Mouse (Mus musculus) thymus, adult 2 months (tissue): Measurements from ENCODE around the gene Ccni. TPM values are rescaled to one million over a fixed set of nuclear protein-coding genes. Genes with fewer than 3 reads are reported as not detected.

Experiments used
- DNase-seq: peaks from one replicate; pipeline ENCODE4 v3.0.0; 2021
- H3K27ac ChIP-seq: fragments of 200-500 bp; 2 replicates; pipeline ENCODE4 v1.5.1; 2012; ENCODE audit warnings: low read length, control low read depth; ENCODE audit not compliant: control insufficient read depth, insufficient read depth
- H3K27me3 ChIP-seq: fragments of 200-500 bp; 2 replicates; pipeline ENCODE4 v1.6.1; 2012; ENCODE audit warnings: mild to moderate bottlenecking, low read length, moderate library complexity, mixed read lengths; ENCODE audit not compliant: control insufficient read depth, insufficient read depth
- H3K36me3 ChIP-seq: fragments of 200-500 bp; 2 replicates; pipeline ENCODE4 v1.6.1; 2012; ENCODE audit warnings: mild to moderate bottlenecking, low read length, moderate library complexity; ENCODE audit not compliant: control insufficient read depth, insufficient read depth
- H3K4me1 ChIP-seq: fragments of 200-500 bp; replicated peaks from 2 replicates; pipeline ENCODE4 v1.6.1; 2012; ENCODE audit warnings: low read length; ENCODE audit not compliant: control insufficient read depth, insufficient read depth
- H3K4me3 ChIP-seq: fragments of 200-500 bp; 2 replicates; pipeline ENCODE4 v1.5.1; 2012; ENCODE audit warnings: mild to moderate bottlenecking, low read length, control low read depth, moderate library complexity; ENCODE audit not compliant: control insufficient read depth, insufficient read depth
- CTCF ChIP-seq: fragments of 200-500 bp; IDR thresholded peaks from 2 replicates; pipeline ENCODE4 v1.5.1; 2012; ENCODE audit warnings: mild to moderate bottlenecking, control low read depth, low read length, moderate library complexity, borderline replicate concordance; ENCODE audit not compliant: control insufficient read depth, poor library complexity, insufficient read depth; ENCODE audit errors: extremely low read depth
- POLR2A ChIP-seq: fragments of 200-500 bp; IDR thresholded peaks from 2 replicates; pipeline ENCODE4 v1.6.1; 2012; ENCODE audit warnings: mild to moderate bottlenecking, low read length, control low read depth, moderate library complexity; ENCODE audit not compliant: control insufficient read depth, poor library complexity, insufficient read depth; ENCODE audit errors: extremely low read depth
- WGBS: fragments of 180-500 bp; shearing (Covaris S2); methylation state at CpG from one replicate; pipeline ENCODE4 v1.1.7; 2018; 5-methylcytosine and 5-hydroxymethylcytosine counted together
- polyA plus RNA-seq: library from polyadenylated mRNA; depleted of rRNA; stranded (reverse); fragments of >200 nt; gene quantifications from 2 replicates; pipeline ENCODE4 v1.2.3, GENCODE M21; 2012

The Ccni gene
- polyA plus RNA-seq, 1 experiment = 121 TPM

DNA sequence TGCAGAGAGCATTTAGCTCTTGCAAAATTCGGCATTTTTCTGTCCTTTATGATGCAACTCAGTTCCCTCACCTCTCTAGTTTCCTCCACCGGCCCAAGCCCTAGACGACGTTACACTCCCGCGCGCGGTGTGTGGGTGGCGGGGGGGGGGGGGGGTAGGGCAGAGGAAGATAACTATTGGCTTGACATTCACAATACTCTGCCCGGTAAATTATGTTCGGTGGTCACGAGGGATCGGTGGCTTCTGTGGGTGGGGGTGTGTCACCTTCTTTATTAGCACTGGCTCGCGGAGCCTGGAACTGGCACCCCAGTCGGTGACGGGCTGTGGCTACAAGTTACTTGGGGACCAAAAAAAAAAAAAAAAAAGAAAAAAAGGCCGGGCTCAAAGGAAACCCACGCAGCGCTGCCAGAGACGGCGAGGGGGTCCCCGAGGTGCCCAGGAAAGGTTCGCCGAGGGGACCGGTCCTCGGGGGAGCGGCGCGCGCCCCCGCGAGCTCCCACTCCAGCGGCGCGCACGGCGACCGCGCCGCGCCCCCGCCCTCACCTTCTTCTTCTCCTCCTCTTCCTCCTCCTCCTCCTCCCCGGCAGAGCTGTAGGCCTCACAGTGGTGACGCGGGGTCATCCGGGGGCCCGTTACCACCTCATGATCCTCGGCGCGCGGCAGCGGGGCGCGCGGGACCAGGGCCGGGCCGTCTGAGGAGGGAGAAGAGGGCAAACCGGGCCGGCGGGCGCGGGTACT lies 755 bp downstream of the Ccni start:
- H3K36me3 ChIP-seq = peaks cover 14% of the 10 kb centered on the region
- peak overlapping the region; percentile 96 for H3K4me3 ChIP-seq
- H3K27ac ChIP-seq = peak overlapping the region; percentile 77
- peak; percentile 79 for DNase-seq
- no peaks in the 10 kb centered on the region for H3K27me3 ChIP-seq
- TF ChIP-seq CTCF (no peak), POLR2A (no peak)
- H3K4me1 ChIP-seq = no peaks in the 10 kb centered on the region
- WGBS = under 1% methylated on average over 60 of the region's 63 CpGs

DNA sequence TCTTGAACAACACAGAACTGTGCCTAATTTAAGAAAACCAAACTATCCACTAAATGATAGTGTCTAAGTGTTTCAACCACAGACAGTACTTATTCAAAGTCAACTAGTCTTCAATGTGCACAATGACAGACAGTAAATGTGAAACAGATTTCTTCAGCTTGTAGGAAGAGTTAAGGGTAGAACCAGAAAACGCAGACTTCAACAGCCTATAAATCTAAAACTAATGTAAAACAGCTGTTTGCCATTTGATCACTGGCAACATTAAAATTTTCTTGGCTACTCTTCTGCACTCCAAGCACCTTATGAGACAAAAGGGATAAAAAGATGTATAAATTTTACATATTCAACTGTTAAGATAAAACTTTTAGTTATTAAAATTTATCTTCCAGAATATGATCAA lies 5.1 kb downstream of the Ccni start:
- no peak for DNase-seq
- Histone ChIP-seq H3K27me3 (no peaks in the 10 kb centered on the region), H3K4me3 (no peak overlapping the region), H3K4me1 (no peaks in the 10 kb centered on the region), H3K36me3 (peaks cover 43% of the 10 kb centered on the region), H3K27ac (no peak overlapping the region)
- TF ChIP-seq CTCF = no peak
- TF ChIP-seq POLR2A = no peak
- 96% methylated on average over 1 of the region's 1 CpGs for WGBS

DNA sequence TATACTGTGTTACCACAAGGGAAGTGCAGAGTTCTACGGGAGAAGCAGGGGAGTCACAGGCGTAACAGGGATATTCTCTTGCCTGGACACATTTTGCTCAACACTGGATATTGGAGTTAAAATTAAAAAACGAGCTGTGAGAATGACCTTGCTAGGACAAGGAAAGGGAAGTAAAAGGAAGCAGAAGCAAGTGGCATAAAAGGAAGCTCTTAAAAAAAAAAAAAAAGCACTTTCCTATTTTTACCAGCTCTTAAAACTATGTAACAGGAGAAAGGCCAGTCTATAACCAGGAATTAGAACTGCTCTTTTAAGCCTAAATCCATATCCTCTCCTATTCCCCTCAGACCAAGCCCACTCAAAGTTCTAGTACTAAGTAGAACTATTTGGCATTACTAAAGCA lies 8.1 kb downstream of the Ccni start:
- Histone ChIP-seq H3K4me3 (no peak overlapping the region), H3K36me3 (peaks cover 59% of the 10 kb centered on the region), H3K4me1 (no peaks in the 10 kb centered on the region), H3K27me3 (no peaks in the 10 kb centered on the region), H3K27ac (no peak overlapping the region)
- no peak for TF ChIP-seq CTCF
- TF ChIP-seq POLR2A = no peak
- DNase-seq = no peak
- 92% methylated on average over 3 of the region's 3 CpGs for whole genome bisulfite sequencing

DNA sequence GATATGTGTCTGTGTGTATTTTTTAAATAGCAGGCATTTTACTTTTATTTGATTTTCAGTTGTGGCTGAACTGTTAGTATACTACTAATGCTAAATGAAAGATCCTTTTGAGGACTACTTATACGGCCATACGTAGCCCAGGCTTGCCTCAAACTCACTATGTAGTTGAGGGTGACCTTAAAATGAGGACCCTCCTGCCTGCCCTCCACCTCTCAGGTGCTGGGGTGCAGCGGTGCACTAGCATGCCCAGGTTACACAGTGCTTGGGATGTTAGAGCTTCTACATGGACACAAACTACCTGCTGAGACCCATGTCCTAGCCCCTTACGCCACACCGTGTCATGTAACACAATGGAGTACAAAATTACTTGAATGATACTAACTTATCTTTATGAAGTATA lies 15.9 kb downstream of the Ccni start:
- Histone ChIP-seq H3K4me1 (no peaks in the 10 kb centered on the region), H3K27me3 (no peaks in the 10 kb centered on the region), H3K27ac (no peak overlapping the region), H3K36me3 (peaks cover 64% of the 10 kb centered on the region), H3K4me3 (no peak overlapping the region)
- 99% methylated on average over 5 of the region's 5 CpGs for WGBS
- TF ChIP-seq CTCF (no peak), POLR2A (no peak)
- DNase-seq = no peak

DNA sequence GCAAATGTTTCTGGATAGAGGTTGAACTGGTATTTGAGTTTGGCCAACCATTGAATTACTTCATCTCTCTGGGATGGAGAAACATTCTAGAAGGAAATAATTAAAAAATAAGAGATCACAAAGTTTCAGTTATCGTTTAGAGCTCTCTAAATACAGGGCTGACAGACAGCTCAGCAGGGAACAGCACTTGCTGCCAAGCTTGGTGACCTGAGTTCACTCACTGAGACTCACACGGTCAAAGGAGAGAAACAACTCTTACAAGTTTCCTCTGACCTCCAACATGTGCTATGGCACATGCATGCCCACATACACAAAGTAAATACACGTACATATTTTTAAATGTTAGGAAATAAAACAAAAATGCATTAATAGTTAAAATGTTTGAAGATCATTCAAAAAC lies 16.7 kb downstream of the Ccni start:
- Histone ChIP-seq H3K4me3 (no peak overlapping the region), H3K27me3 (no peaks in the 10 kb centered on the region), H3K36me3 (peaks cover 68% of the 10 kb centered on the region), H3K4me1 (no peaks in the 10 kb centered on the region), H3K27ac (no peak overlapping the region)
- DNase-seq = no peak
- 92% methylated on average over 3 of the region's 3 CpGs for WGBS
- TF ChIP-seq POLR2A (no peak), CTCF (no peak)

DNA sequence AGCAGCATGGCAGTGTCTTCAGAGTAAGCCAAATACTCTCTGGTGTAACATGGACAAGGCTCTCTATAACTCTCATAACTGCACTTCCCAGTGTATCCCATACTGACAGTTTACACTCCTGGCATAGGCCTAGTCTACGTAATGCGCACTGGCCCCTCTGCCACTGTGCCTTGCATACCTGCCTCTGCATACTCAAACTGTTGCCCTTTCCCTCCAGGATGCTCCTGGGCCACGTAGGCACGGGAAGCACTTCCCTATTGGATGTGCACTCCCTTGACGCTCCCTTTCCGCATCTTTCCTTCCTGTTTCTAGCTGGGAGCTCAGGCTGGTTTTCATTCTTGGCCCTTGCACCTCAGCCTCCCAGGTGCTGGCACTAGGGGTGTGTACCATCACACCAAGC lies 21.7 kb downstream of the Ccni start:
- H3K27ac ChIP-seq = no peak overlapping the region
- no peak for DNase-seq
- H3K36me3 ChIP-seq = peaks cover 61% of the 10 kb centered on the region
- WGBS = 92% methylated on average over 6 of the region's 6 CpGs
- no peak for TF ChIP-seq POLR2A
- no peak for TF ChIP-seq CTCF
- no peaks in the 10 kb centered on the region for H3K27me3 ChIP-seq
- no peak overlapping the region for H3K4me3 ChIP-seq
- H3K4me1 ChIP-seq = no peaks in the 10 kb centered on the region

DNA sequence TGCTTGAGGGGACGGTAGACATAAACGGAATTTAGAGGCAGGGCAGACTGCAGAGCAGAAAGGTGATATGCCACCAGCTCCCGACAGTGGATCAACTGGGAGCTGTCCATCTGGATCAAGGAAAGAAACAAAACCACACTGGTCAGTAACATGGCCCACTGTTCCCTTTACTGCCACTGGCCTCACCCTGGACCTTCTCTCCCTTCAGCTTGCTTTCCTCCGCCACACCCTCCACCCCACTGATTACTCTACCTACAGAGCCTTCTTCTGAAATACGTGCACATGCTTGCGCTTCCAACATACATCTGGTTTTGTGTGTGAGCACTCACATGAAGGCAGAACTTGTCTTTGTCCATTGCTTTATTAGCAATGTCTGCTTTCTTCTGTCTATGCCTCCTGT lies 23.0 kb downstream of the Ccni start:
- Histone ChIP-seq H3K4me1 (no peaks in the 10 kb centered on the region), H3K27ac (no peak overlapping the region), H3K27me3 (no peaks in the 10 kb centered on the region), H3K4me3 (no peak overlapping the region), H3K36me3 (peaks cover 51% of the 10 kb centered on the region)
- no peak for TF ChIP-seq POLR2A
- DNase-seq = no peak
- WGBS = 95% methylated on average over 6 of the region's 6 CpGs
